Mouse (Mus musculus): ENCODE measurements around the gene Daglb.
"Not testable (repeated sequence)": the region's sequence is repeated elsewhere in the genome, so short reads cannot be mapped to it uniquely, and the experiment has no call there.

Daglb gene

GRCm38 (mm10) chr5:143487193-143487592 lies 22.8 kb downstream of the Daglb start:
- no peak for DNase-seq (ENCODE audit: low read depth, low spot score)

- no peak for DNase-seq (ENCODE audit: low read depth, low spot score)
Observed at GRCm38 (mm10) chr5:143487998-143488397, 23.6 kb downstream of the Daglb start.

- DNase-seq (ENCODE audit: low read depth, low spot score) = no peak
Observed at GRCm38 (mm10) chr5:143489749-143490342, 25.5 kb downstream of the Daglb start.

GRCm38 (mm10) chr5:143491736-143492135 lies 27.4 kb downstream of the Daglb start:
- DNase-seq (ENCODE audit: low read depth, low spot score) = no peak

GRCm38 (mm10) chr5:143493163-143493562 lies 28.8 kb downstream of the Daglb start:
- no peak for DNase-seq (ENCODE audit: low read depth, low spot score)

- DNase-seq (ENCODE audit: low read depth, low spot score) = no peak
Observed at GRCm38 (mm10) chr5:143495708-143496107, 31.3 kb downstream of the Daglb start.

GRCm38 (mm10) chr5:143497451-143497850 lies 33.1 kb downstream of the Daglb start:
- DNase-seq (ENCODE audit: low read depth, low spot score) = no peak

- no peak for DNase-seq (ENCODE audit: low read depth, low spot score)
Observed at GRCm38 (mm10) chr5:143499197-143499596, 34.8 kb downstream of the Daglb start.

GRCm38 (mm10) chr5:143499686-143500085 lies 35.3 kb downstream of the Daglb start:
- DNase-seq (ENCODE audit: low read depth, low spot score) = no peak

- not testable (repeated sequence) for DNase-seq (ENCODE audit: low read depth, low spot score)
Observed at GRCm38 (mm10) chr5:143500711-143501110, 36.3 kb downstream of the Daglb start.

GRCm38 (mm10) chr5:143501140-143501539 lies 36.8 kb downstream of the Daglb start:
- DNase-seq (ENCODE audit: low read depth, low spot score) = no peak

GRCm38 (mm10) chr5:143501649-143502048 lies 37.3 kb downstream of the Daglb start:
- DNase-seq (ENCODE audit: low read depth, low spot score) = no peak

GRCm38 (mm10) chr5:143502899-143503557 lies 38.6 kb downstream of the Daglb start:
- DNase-seq (ENCODE audit: low read depth, low spot score) = no peak

- no peak for DNase-seq (ENCODE audit: low read depth, low spot score)
Observed at GRCm38 (mm10) chr5:143503740-143504139, 39.4 kb downstream of the Daglb start.

GRCm38 (mm10) chr5:143504453-143504852 lies 40.1 kb downstream of the Daglb start:
- no peak for DNase-seq (ENCODE audit: low read depth, low spot score)

GRCm38 (mm10) chr5:143505056-143505455 lies 40.7 kb downstream of the Daglb start:
- DNase-seq (ENCODE audit: low read depth, low spot score) = no peak

GRCm38 (mm10) chr5:143505545-143505944 lies 41.2 kb downstream of the Daglb start:
- no peak for DNase-seq (ENCODE audit: low read depth, low spot score)

- no peak for DNase-seq (ENCODE audit: low read depth, low spot score)
Observed at GRCm38 (mm10) chr5:143509294-143509693, 44.9 kb downstream of the Daglb start.

- no peak for DNase-seq (ENCODE audit: low read depth, low spot score)
Observed at GRCm38 (mm10) chr5:143509737-143510136, 45.4 kb downstream of the Daglb start.

- no peak for DNase-seq (ENCODE audit: low read depth, low spot score)
Observed at GRCm38 (mm10) chr5:143511577-143511976, 47.2 kb downstream of the Daglb start.

- no peak for DNase-seq (ENCODE audit: low read depth, low spot score)
Observed at GRCm38 (mm10) chr5:143512305-143512704, 47.9 kb downstream of the Daglb start.

- no peak for DNase-seq (ENCODE audit: low read depth, low spot score)
Observed at GRCm38 (mm10) chr5:143514878-143515277, 50.5 kb downstream of the Daglb start.

- no peak for DNase-seq (ENCODE audit: low read depth, low spot score)
Observed at GRCm38 (mm10) chr5:143517005-143517404, 52.6 kb downstream of the Daglb start.
